Mouse (Mus musculus) heart, embryonic 15.5 days (tissue): ENCODE data around the gene 2900026A02Rik. TPM values are rescaled to one million over a fixed set of nuclear protein-coding genes. Genes with fewer than 3 reads are reported as not detected.
A peak's percentile ranks its signal among the peaks of the same experiment; 100 is the strongest.

Experiments used
- ATAC-seq: fragments of 200-750 bp; cut with Nextera tagmentation; replicated peaks from 2 replicates; pipeline ENCODE4 v1.8.0; 2017; ENCODE audit warnings: low read depth, moderate TSS enrichment; ENCODE audit not compliant: insufficient number of reproducible peaks, insufficient read depth, low FRiP score
- H3K27ac ChIP-seq: fragments of 300-500 bp; sonication (generic); 2 replicates; pipeline ENCODE4 v1.5.1; 2015; ENCODE audit warnings: mild to moderate bottlenecking, inconsistent platforms
- H3K27me3 ChIP-seq: fragments of 300-500 bp; sonication (generic); 2 replicates; pipeline ENCODE4 v1.6.1; 2015; ENCODE audit warnings: inconsistent platforms
- H3K36me3 ChIP-seq: fragments of 300-500 bp; sonication (generic); 2 replicates; pipeline ENCODE4 v1.6.1; 2015; ENCODE audit warnings: mild to moderate bottlenecking, inconsistent platforms
- H3K4me1 ChIP-seq: fragments of 300-500 bp; sonication (generic); replicated peaks from 2 replicates; pipeline ENCODE4 v1.6.1; 2015; ENCODE audit warnings: inconsistent platforms
- H3K4me2 ChIP-seq: fragments of 300-500 bp; sonication (generic); 2 replicates; pipeline ENCODE4 v1.6.1; 2015; ENCODE audit warnings: inconsistent platforms, mild to moderate bottlenecking, moderate library complexity
- H3K4me3 ChIP-seq: fragments of 300-500 bp; sonication (generic); 2 replicates; pipeline ENCODE4 v1.5.1; 2015; ENCODE audit warnings: mild to moderate bottlenecking, inconsistent platforms
- H3K9ac ChIP-seq: fragments of 300-500 bp; sonication (generic); 2 replicates; pipeline ENCODE4 v1.6.1; 2015; ENCODE audit warnings: mild to moderate bottlenecking, inconsistent platforms
- H3K9me3 ChIP-seq: fragments of 300-500 bp; sonication (generic); replicated peaks from 2 replicates; pipeline ENCODE4 v1.6.1; 2016; ENCODE audit warnings: inconsistent platforms
- WGBS: fragments of 180-500 bp; shearing (Covaris S2); methylation state at CpG from one replicate; pipeline ENCODE4 v1.1.7; 2015; ENCODE audit warnings: mixed read lengths; 5-methylcytosine and 5-hydroxymethylcytosine counted together
- polyA plus RNA-seq: library from polyadenylated mRNA; unstranded; fragments of >200 nt; fragmentation: Nextera tagmentation; extraction: Ambion mirVana; gene quantifications from 2 replicates; pipeline ENCODE4 v1.2.1, GENCODE M21; 2015

Gene 2900026A02Rik
- polyA plus RNA-seq, 1 experiment from 2014 or later: 14.1 TPM

DNA sequence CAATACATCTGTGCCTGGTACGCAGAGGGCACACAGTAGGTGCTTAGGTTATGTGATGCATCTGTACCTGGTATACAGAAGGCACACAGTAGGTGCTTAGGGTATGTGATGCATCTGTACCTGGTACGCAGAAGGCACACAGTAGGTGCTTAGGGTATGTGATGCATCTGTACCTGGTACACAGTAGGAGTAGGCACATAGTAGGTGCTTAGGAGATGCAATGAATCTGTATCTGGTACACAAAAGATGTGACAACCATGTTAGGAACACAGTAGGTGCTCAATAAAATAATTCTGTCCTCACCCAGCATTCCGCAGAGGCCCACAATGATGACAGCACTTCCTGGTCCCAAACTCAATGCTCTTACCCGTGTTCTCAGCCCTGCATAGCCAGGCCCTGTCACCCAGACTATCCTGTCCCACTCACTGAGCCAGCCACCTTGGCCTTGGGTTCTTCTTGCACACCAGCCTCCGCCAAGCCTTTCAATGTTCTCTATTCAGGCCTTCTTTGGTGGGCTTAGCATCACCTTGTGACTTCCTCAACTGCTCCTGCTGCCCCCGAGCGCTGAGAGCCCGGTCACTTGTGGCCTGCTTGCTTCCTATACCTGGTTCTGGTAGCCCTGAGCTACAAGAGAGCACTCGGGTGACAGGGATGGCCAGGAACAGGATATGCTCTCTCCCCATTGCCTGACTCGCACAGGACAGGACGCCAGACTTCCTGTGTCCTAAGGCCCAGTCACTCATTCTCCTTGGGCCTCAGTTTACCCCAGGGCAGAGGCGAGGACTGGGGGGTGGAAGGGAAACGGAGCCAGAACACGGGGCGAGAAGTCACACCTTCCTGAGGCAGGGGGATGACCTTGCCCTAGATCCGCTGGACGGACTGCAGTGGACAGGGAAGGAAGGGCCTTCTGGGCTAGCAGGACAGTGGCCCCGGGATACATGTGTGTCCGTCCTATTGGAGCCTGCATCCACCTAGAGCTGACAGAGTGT lies 87.0 kb downstream of the 2900026A02Rik start:
- Histone ChIP-seq H3K27me3 (no peaks in the 10 kb centered on the region), H3K27ac (peak overlapping the region; percentile 96), H3K36me3 (no peaks in the 10 kb centered on the region; the same call in 1 of the 2 replicates), H3K9ac (no peak overlapping the region), H3K9me3 (no peaks in the 10 kb centered on the region), H3K4me2 (peak overlapping the region; percentile 84; the same call in 1 of the 2 replicates), H3K4me3 (no peak overlapping the region), H3K4me1 (peaks cover 73% of the 10 kb centered on the region)
- no peak for ATAC-seq
- 83% methylated on average over 19 of the region's 19 CpGs for WGBS

- WGBS: 35% methylated on average over 9 of the region's 9 CpGs
- peaks cover 71% of the 10 kb centered on the region for H3K4me1 ChIP-seq
- no peak overlapping the region for H3K4me2 ChIP-seq
Observed at GRCm38 (mm10) chr5:113133080-113133491, 88.0 kb downstream of the 2900026A02Rik start.

DNA sequence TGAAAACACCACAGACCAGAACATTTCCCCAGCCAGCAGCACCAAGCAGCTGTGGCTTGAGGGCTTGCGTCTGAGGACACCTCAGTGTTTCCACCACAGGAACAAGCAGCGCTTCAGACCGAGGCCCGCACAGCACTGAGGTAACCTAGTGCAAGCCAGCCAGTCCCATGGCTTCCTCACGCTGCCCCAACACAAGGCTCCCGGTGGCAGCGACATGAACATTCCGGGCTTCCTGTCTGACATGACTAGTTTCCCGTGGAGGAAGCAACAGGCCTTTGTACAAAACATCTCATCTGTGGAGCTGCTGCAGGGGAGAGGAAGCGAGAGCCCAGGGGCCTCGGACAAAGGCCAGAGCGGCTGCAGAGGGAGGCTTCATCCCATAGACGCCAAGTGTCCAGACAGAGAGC lies 88.4 kb downstream of the 2900026A02Rik start:
- no peak overlapping the region for H3K4me3 ChIP-seq
- H3K9ac ChIP-seq: peak overlapping the region; percentile 32; the same call in 1 of the 2 replicates
- H3K27me3 ChIP-seq: no peaks in the 10 kb centered on the region
- no peak overlapping the region; the same call in 1 of the 2 replicates for H3K4me2 ChIP-seq
- H3K36me3 ChIP-seq: no peaks in the 10 kb centered on the region; the same call in 1 of the 2 replicates
- H3K27ac ChIP-seq: peak overlapping the region; percentile 96
- no peaks in the 10 kb centered on the region for H3K9me3 ChIP-seq
- ATAC-seq: peak; percentile 19
- WGBS: 45% methylated on average over 13 of the region's 13 CpGs
- H3K4me1 ChIP-seq: peaks cover 72% of the 10 kb centered on the region

More at GRCm38 (mm10) chr5:113133080-113133491, 88.0 kb downstream of the 2900026A02Rik start:
- Histone ChIP-seq H3K27me3 (no peaks in the 10 kb centered on the region), H3K4me3 (no peak overlapping the region), H3K36me3 (no peaks in the 10 kb centered on the region; the same call in 1 of the 2 replicates), H3K9me3 (no peaks in the 10 kb centered on the region), H3K9ac (peak overlapping the region; percentile 32; the same call in 1 of the 2 replicates), H3K27ac (peak overlapping the region; percentile 96)
- ATAC-seq: peak; percentile 62

DNA sequence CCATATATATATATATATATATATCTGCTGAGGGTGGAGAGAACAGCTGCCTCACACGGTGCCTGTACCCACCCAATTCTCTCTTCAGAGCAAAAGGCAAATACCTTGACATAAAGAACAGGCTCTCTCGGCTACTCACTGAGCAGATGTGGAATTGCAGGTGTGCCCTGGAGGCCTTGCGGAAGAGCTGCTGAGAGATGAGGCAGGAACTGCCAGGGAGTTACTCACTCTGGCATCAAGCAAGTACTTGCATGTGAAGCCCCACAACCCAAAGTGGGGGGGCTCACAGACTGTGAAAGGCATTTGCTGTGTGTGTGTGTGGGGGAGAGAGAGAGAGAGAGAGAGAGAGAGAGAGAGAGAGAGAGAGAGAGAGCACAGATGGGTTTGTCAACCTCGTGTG lies 92.6 kb downstream of the 2900026A02Rik start:
- no peaks in the 10 kb centered on the region for H3K27me3 ChIP-seq
- H3K9me3 ChIP-seq: no peaks in the 10 kb centered on the region
- 65% methylated on average over 4 of the region's 4 CpGs for WGBS
- H3K36me3 ChIP-seq: no peaks in the 10 kb centered on the region; the same call in 1 of the 2 replicates
- no peak overlapping the region for H3K27ac ChIP-seq
- H3K4me1 ChIP-seq: peaks cover 60% of the 10 kb centered on the region
- H3K4me2 ChIP-seq: no peak overlapping the region
- no peak overlapping the region for H3K4me3 ChIP-seq
- ATAC-seq: no peak
- no peak overlapping the region for H3K9ac ChIP-seq

GRCm38 (mm10) chr5:113126476-113126875 lies 94.6 kb downstream of the 2900026A02Rik start:
- H3K4me3 ChIP-seq: no peak overlapping the region
- H3K4me1 ChIP-seq: peaks cover 60% of the 10 kb centered on the region
- ATAC-seq: no peak
- no peaks in the 10 kb centered on the region for H3K9me3 ChIP-seq
- 94% methylated on average over 12 of the region's 12 CpGs for WGBS
- no peak overlapping the region for H3K4me2 ChIP-seq
- H3K27ac ChIP-seq: no peak overlapping the region
- H3K27me3 ChIP-seq: no peaks in the 10 kb centered on the region
- H3K36me3 ChIP-seq: no peaks in the 10 kb centered on the region; the same call in 1 of the 2 replicates
- H3K9ac ChIP-seq: no peak overlapping the region

DNA sequence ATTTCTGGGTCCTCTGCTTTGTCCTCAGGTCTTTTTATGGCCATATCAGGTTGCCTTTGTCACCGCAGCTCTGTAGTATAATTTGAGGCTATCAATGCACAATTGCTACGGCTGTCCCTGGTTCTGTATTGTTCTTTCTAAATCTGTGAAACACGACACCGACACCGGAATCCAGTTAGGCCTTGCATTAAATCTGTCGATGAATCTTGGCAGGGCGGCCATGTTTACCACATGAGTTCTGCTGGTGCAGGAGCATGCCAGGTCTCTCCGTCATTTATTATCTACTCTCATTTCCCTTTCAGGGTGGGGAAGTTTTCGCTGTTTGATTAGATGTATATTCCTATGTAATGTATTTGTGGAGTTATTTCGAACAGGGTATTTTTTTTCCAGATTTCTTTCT lies 97.3 kb downstream of the 2900026A02Rik start:
- no peak for ATAC-seq
- WGBS: 59% methylated on average over 10 of the region's 10 CpGs
- no peaks in the 10 kb centered on the region for H3K36me3 ChIP-seq
- H3K4me2 ChIP-seq: no peak overlapping the region
- H3K4me1 ChIP-seq: peaks cover 71% of the 10 kb centered on the region
- no peak overlapping the region for H3K9ac ChIP-seq
- H3K4me3 ChIP-seq: no peak overlapping the region
- H3K9me3 ChIP-seq: no peaks in the 10 kb centered on the region
- no peaks in the 10 kb centered on the region for H3K27me3 ChIP-seq
- H3K27ac ChIP-seq: peak overlapping the region; percentile 27; the same call in 1 of the 2 replicates

DNA sequence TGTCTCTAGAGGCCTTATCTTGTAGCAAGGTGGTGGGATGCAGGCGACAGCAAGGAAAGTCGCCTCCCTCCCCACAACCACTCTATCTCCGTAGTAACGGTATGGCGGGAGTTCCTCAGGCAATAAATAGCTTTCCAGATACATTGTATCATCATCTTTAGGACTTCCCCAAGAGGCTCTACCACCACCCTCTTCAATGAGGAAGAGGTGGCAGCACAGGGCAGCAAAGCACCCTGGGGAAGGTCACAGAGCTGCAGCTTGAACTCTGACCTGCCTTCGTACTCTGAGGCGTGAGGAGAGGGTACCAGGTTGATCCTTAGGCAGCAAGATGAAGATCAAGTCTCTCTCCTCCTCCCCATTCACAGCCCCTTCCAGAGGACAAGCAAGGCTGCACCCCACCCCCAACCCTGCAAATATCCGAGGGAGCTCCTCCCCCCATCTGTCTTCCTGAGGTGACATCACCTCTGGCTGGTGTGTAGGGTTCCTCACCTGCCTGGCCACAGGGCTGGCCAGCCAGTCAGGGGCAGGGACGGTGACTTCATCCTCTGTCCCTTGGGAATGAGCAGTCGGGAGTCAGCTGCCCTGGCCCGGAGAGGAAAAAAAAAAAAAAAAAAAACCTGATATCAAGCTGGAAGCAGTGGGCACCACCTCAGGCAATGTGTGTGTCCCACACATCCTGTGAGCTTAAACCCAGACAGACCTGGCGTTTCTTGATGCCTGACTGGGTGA lies 98.5 kb downstream of the 2900026A02Rik start:
- peak overlapping the region; percentile 19; the same call in 1 of the 2 replicates for H3K9ac ChIP-seq
- H3K4me1 ChIP-seq: peaks cover 74% of the 10 kb centered on the region
- H3K4me3 ChIP-seq: no peak overlapping the region
- H3K36me3 ChIP-seq: no peaks in the 10 kb centered on the region
- ATAC-seq: peak; percentile 29; the same call in 1 of the 2 replicates
- 0 out of 2 replicates have a peak overlapping the region, but pooled peaks have one; percentile 1 for H3K4me2 ChIP-seq
- H3K27me3 ChIP-seq: no peaks in the 10 kb centered on the region
- H3K27ac ChIP-seq: peak overlapping the region; percentile 59
- 27% methylated on average over 12 of the region's 12 CpGs for WGBS
- H3K9me3 ChIP-seq: no peaks in the 10 kb centered on the region

DNA sequence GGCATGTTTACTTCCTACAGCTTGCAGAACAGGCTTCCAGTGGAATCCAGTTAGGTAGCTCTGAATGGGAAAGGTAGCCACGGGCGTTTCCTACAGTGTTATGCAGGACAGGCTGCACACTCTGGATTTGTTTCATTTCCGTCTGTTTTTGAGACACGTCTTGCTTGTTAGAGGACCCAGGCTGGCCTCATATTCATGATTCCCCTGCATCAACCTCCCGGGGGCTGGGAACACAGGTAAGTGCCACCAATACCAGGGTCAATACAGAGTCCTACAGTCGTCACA lies 99.5 kb downstream of the 2900026A02Rik start:
- Histone ChIP-seq H3K4me2 (no peak overlapping the region), H3K4me3 (no peak overlapping the region), H3K36me3 (no peaks in the 10 kb centered on the region), H3K4me1 (peaks cover 72% of the 10 kb centered on the region), H3K9ac (no peak overlapping the region), H3K27ac (peak overlapping the region; percentile 59), H3K9me3 (no peaks in the 10 kb centered on the region), H3K27me3 (no peaks in the 10 kb centered on the region)
- WGBS: 71% methylated on average over 6 of the region's 6 CpGs
- ATAC-seq: no peak

- Histone ChIP-seq H3K9me3 (no peaks in the 10 kb centered on the region), H3K36me3 (no peaks in the 10 kb centered on the region), H3K27ac (peak overlapping the region; percentile 46), H3K9ac (0 out of 2 replicates have a peak overlapping the region, but pooled peaks have one; percentile 20), H3K4me3 (no peak overlapping the region), H3K4me2 (0 out of 2 replicates have a peak overlapping the region, but pooled peaks have one; percentile 6), H3K27me3 (no peaks in the 10 kb centered on the region), H3K4me1 (peaks cover 75% of the 10 kb centered on the region)
- no peak for ATAC-seq
- WGBS: 31% methylated on average over 15 of the region's 15 CpGs
Observed at GRCm38 (mm10) chr5:113120741-113121590, 100.1 kb downstream of the 2900026A02Rik start.

DNA sequence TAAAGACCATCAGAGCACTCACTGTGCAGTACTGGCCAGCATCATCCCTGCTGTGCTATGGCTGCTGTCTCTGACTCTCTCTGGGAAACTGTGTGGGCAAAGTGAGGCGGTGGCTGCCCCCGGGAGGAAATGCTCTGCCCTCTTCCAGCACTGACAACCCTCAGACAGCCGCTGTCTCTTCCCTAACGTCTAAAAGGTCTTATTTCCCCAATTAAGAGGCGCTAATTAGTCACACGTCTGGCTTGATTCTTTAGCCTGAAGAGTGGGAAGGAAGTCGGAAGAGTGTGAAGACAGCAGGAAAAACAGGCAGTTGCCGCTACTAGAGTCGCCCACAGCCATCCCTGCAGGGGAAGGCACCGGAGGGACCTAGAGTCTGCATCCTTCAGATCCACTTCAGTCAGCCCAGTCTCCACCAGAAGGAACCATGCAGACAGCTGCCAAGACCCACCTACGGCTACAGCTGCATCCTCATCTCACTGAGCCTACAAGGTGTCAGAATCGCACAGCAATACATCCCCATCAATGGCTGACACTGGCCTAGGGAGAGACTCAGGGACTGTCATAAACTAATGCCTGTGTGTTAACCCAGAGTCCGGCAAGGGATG lies 101.1 kb downstream of the 2900026A02Rik start:
- peaks cover 85% of the 10 kb centered on the region for H3K4me1 ChIP-seq
- ATAC-seq: no peak
- 42% methylated on average over 13 of the region's 13 CpGs for WGBS
- no peaks in the 10 kb centered on the region for H3K9me3 ChIP-seq
- H3K4me2 ChIP-seq: no peak overlapping the region
- peak overlapping the region; percentile 26; the same call in 1 of the 2 replicates for H3K27ac ChIP-seq
- H3K4me3 ChIP-seq: no peak overlapping the region
- no peaks in the 10 kb centered on the region for H3K36me3 ChIP-seq
- H3K27me3 ChIP-seq: no peaks in the 10 kb centered on the region
- no peak overlapping the region for H3K9ac ChIP-seq
